Mouse (Mus musculus) gastrocnemius, postnatal 4 days (tissue): ENCODE results near the gene Cdc42se1. TPM values are rescaled to one million over a fixed set of nuclear protein-coding genes. Genes with fewer than 3 reads are reported as not detected.
A peak's percentile ranks its signal among the peaks of the same experiment; 100 is the strongest.
"Not testable (repeated sequence)": the region's sequence is repeated elsewhere in the genome, so short reads cannot be mapped to it uniquely, and the experiment has no call there.

Experiments
- DNase-seq, 2 experiments: peaks; one replicate each; pipeline ENCODE4 v3.0.0; 2021 to 2022; ENCODE audit warnings: low spot score in 2 of 2, mixed read lengths in 2 of 2
- long read RNA-seq, 2 experiments: library from polyadenylated mRNA; stranded (forward); transcript quantifications; one replicate each; pipeline ENCODE4 v2.0.0; 2021
- total RNA-seq, 2 experiments: library from RNA; stranded (reverse); gene quantifications; 2 replicates each; pipeline ENCODE4 v1.2.3; 2021

Gene Cdc42se1
- 10 to 100 TPM; 48.1 to 49.2 TPM for total RNA-seq
- long read RNA-seq, experiment 1, transcript Cdc42se1-201 (5 exons, 2,805 nt): major isoform, 59 of 67 reads
- long read RNA-seq, experiment 1, partial matches to known transcripts: 4 of 67 reads
- long read RNA-seq, experiment 1, other reads (novel, unspliced or antisense): 4 of 67 reads
- long read RNA-seq, experiment 2, transcript Cdc42se1-201 (5 exons, 2,805 nt): major isoform, 42 of 49 reads
- long read RNA-seq, experiment 2, partial matches to known transcripts: 1 of 49 reads
- long read RNA-seq, experiment 2, other reads (novel, unspliced or antisense): 6 of 49 reads

- peak; percentile 77 to 86 for DNase-seq
Observed at GRCm38 (mm10) chr3:95228148-95228893, at the start of gene Cdc42se1. Gene Cdc42se1, plus strand, starts transcription at chr3:95228732.

GRCm38 (mm10) chr3:95178948-95179347, 49.6 kb upstream of the Cdc42se1 start:
- no peak for DNase-seq

- DNase-seq: no peak
Observed at GRCm38 (mm10) chr3:95179890-95180289, 48.6 kb upstream of the Cdc42se1 start.

- DNase-seq: no peak
Observed at GRCm38 (mm10) chr3:95181841-95182240, 46.7 kb upstream of the Cdc42se1 start.

GRCm38 (mm10) chr3:95184796-95185577, 43.5 kb upstream of the Cdc42se1 start:
- no peak for DNase-seq

GRCm38 (mm10) chr3:95186100-95186499, 42.4 kb upstream of the Cdc42se1 start:
- DNase-seq: no peak

- DNase-seq: no peak
Observed at GRCm38 (mm10) chr3:95186888-95187287, 41.6 kb upstream of the Cdc42se1 start.

GRCm38 (mm10) chr3:95194721-95195135, 33.8 kb upstream of the Cdc42se1 start:
- DNase-seq: no peak

GRCm38 (mm10) chr3:95195772-95196171, 32.8 kb upstream of the Cdc42se1 start:
- no peak for DNase-seq

- DNase-seq: no peak
Observed at GRCm38 (mm10) chr3:95199101-95199500, 29.4 kb upstream of the Cdc42se1 start.

- DNase-seq: no peak
Observed at GRCm38 (mm10) chr3:95200132-95200531, 28.4 kb upstream of the Cdc42se1 start.

GRCm38 (mm10) chr3:95200562-95200961, 28.0 kb upstream of the Cdc42se1 start:
- DNase-seq: no peak

- no peak for DNase-seq
Observed at GRCm38 (mm10) chr3:95203880-95204279, 24.7 kb upstream of the Cdc42se1 start.

- no peak for DNase-seq
Observed at GRCm38 (mm10) chr3:95208286-95208685, 20.2 kb upstream of the Cdc42se1 start.

- DNase-seq: no peak
Observed at GRCm38 (mm10) chr3:95210585-95210984, 17.9 kb upstream of the Cdc42se1 start.

- not testable (repeated sequence) for DNase-seq
Observed at GRCm38 (mm10) chr3:95212889-95213608, 15.5 kb upstream of the Cdc42se1 start.

- no peak for DNase-seq
Observed at GRCm38 (mm10) chr3:95213609-95213975, 14.9 kb upstream of the Cdc42se1 start.

- DNase-seq: no peak
Observed at GRCm38 (mm10) chr3:95216655-95217254, 11.8 kb upstream of the Cdc42se1 start.

GRCm38 (mm10) chr3:95217255-95218134, 11.0 kb upstream of the Cdc42se1 start, which contains the start of gene Gabpb2:
Gene Gabpb2, minus strand, starts transcription at chr3:95217916.
- peak; percentile 97 to 98 for DNase-seq
